Mouse (Mus musculus) heart, adult 2 months (tissue): ENCODE measurements around the gene Cbx8. TPM values are rescaled to one million over a fixed set of nuclear protein-coding genes. Genes with fewer than 3 reads are reported as not detected.

Source experiments
- DNase-seq, 2 experiments: peaks; one replicate each; pipeline ENCODE4 v3.0.0; 2021
- H3K27ac ChIP-seq: fragments of 200-600 bp; 2 replicates; pipeline ENCODE4 v1.8.1; 2022
- H3K27me3 ChIP-seq: fragments of 200-500 bp; 2 replicates; pipeline ENCODE4 v1.6.1; 2012; ENCODE audit warnings: mild to moderate bottlenecking, low read length, inconsistent platforms, mixed read lengths; ENCODE audit not compliant: control insufficient read depth, insufficient read depth
- H3K36me3 ChIP-seq: fragments of 200-500 bp; 2 replicates; pipeline ENCODE4 v1.6.1; 2012; ENCODE audit warnings: low read length, inconsistent platforms; ENCODE audit not compliant: control insufficient read depth, insufficient read depth
- H3K4me1 ChIP-seq: fragments of 200-500 bp; 2 replicates; pipeline ENCODE4 v1.6.1; 2011; ENCODE audit warnings: low read length; ENCODE audit not compliant: control insufficient read depth, insufficient read depth
- H3K4me3 ChIP-seq: fragments of 200-600 bp; 2 replicates; pipeline ENCODE4 v1.8.1; 2022
- H3K79me2 ChIP-seq: fragments of 200-500 bp; replicated peaks from 2 replicates; pipeline ENCODE4 v1.6.1; 2012; ENCODE audit warnings: mild to moderate bottlenecking, inconsistent platforms, low read length, moderate library complexity, mixed read lengths; ENCODE audit not compliant: control insufficient read depth, insufficient read depth
- H3K9ac ChIP-seq: fragments of 200-500 bp; 2 replicates; pipeline ENCODE4 v1.6.1; 2012; ENCODE audit warnings: low read depth, mild to moderate bottlenecking, control low read depth, inconsistent platforms, low read length, mixed read lengths
- CTCF ChIP-seq: fragments of 200-600 bp; IDR thresholded peaks from 2 replicates; pipeline ENCODE4 v1.8.1; 2022; ENCODE audit warnings: antibody characterized with exemption, mild to moderate bottlenecking, moderate library complexity
- EP300 ChIP-seq: fragments of 200-500 bp; IDR thresholded peaks from 2 replicates; pipeline ENCODE4 v1.6.1; 2011; ENCODE audit warnings: low read depth, low read length, control low read depth; ENCODE audit not compliant: insufficient read depth
- POLR2A ChIP-seq: fragments of 200-500 bp; IDR thresholded peaks from 2 replicates; pipeline ENCODE4 v1.6.1; 2011; ENCODE audit warnings: mild to moderate bottlenecking, low read depth, low read length, control low read depth; ENCODE audit not compliant: insufficient read depth
- WGBS: fragments of 180-500 bp; shearing (Covaris S2); methylation state at CpG from one replicate; pipeline ENCODE4 v1.1.7; 2018; 5-methylcytosine and 5-hydroxymethylcytosine counted together
- intact Hi-C: fragments of 180-260 bp; cut with DNase I; formaldehyde crosslinking; loops from one replicate; pipeline ENCODE4 v1.15.1; 2025
- polyA plus RNA-seq: library from polyadenylated mRNA; depleted of rRNA; stranded (reverse); fragments of >200 nt; gene quantifications from 2 replicates; pipeline ENCODE4 v1.2.3, GENCODE M21; 2012
- total RNA-seq, 2 experiments: library from RNA; stranded (reverse); gene quantifications; 2 replicates each; pipeline ENCODE4 v1.2.3; 2021

Cbx8 gene
- total and polyA plus RNA-seq, 3 experiments: 2.7 to 5.3 (median 4.0) TPM

DNA sequence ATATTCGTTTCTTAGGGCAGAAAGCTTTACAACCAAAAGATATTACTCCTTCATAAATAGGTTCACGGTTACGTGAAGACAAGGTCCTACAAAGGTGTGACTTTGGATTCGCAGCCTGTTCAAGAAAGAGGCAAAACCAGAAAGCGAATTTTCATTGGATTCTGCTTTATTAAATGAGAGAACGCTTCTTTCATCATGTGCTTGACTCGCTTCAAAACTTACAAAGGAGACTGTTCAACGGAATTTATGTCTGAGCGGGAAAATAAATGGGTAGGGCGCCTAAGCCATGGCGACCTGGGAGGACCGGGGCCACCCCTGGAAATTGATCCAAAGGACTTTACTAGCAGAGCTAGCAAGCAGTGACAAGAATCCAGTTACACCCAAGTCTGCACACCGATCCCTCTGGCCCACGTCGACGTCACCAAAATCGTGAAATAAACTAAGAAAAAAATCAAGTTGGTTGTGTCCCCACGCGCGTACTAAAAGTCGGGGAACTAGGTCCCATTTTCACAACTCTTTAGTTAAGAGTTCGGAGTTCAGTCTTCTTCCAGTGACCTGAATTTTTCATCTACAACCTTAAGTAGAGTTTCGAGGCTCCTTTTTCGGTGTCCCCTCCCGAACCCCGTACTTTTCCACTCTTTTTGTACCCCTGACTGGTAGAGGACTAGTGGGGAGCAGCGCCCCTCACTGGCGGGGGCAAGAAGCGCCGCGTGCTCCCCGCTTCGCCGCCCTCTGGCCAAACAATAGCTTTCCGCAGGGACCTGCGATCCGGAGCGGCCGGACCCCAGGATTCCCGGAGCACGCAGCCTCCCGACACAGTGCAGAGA lies 18.5 kb downstream of the Cbx8 start:
- WGBS: 8% methylated on average over 42 of the region's 42 CpGs
- peak overlapping the region; percentile 62; the same call in 1 of the 2 replicates for H3K27ac ChIP-seq
- no peaks in the 10 kb centered on the region for H3K36me3 ChIP-seq
- intact Hi-C loops: no loop called here
- TF ChIP-seq CTCF (peak; percentile 77), POLR2A (no peak), EP300 (no peak)
- no peaks in the 10 kb centered on the region for H3K27me3 ChIP-seq
- peaks cover 5% of the 10 kb centered on the region for H3K4me1 ChIP-seq
- H3K9ac ChIP-seq: peak overlapping the region; percentile 9
- no peaks in the 10 kb centered on the region for H3K79me2 ChIP-seq
- no peak for DNase-seq
- H3K4me3 ChIP-seq: peak overlapping the region; percentile 97

DNA sequence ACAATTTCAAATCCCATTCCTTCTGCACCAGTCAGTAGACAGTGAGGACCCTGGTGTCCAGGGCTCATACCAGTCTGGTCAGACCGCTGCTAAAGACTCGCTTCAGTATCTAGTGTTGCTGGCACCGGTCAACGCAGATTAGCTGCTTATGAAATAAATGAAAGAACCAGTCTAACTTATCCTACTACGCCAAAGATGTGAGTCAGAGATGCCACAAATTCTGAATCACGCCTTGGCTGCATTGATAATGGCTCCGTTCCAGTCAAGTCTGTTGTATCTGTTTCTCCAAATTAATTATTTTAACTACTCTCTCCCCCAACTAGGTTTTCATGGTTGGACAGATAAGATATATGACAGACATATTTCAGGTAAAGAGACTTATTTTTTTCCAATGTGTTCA lies 19.6 kb downstream of the Cbx8 start:
- Histone ChIP-seq H3K27ac (no peak overlapping the region), H3K9ac (no peak overlapping the region), H3K36me3 (no peaks in the 10 kb centered on the region), H3K4me3 (no peak overlapping the region), H3K4me1 (no peaks in the 10 kb centered on the region; the same call in none of the 2 replicates), H3K27me3 (no peaks in the 10 kb centered on the region), H3K79me2 (no peaks in the 10 kb centered on the region)
- intact Hi-C loops: no loop called here
- TF ChIP-seq CTCF: no peak
- TF ChIP-seq EP300: no peak
- TF ChIP-seq POLR2A: no peak
- no peak for DNase-seq
- WGBS: 83% methylated on average over 7 of the region's 7 CpGs

GRCm38 (mm10) chr11:119017506-119017905 lies 23.3 kb downstream of the Cbx8 start:
- TF ChIP-seq POLR2A (no peak), EP300 (no peak), CTCF (no peak)
- 86% methylated on average over 7 of the region's 7 CpGs for WGBS
- intact Hi-C loops: no loop called here

GRCm38 (mm10) chr11:119014455-119014854 lies 26.3 kb downstream of the Cbx8 start:
- H3K36me3 ChIP-seq: no peaks in the 10 kb centered on the region
- intact Hi-C loops: no loop called here
- H3K27ac ChIP-seq: no peak overlapping the region
- H3K4me1 ChIP-seq: no peaks in the 10 kb centered on the region
- no peak for DNase-seq
- WGBS: 72% methylated on average over 7 of the region's 7 CpGs
- no peak overlapping the region for H3K9ac ChIP-seq
- no peaks in the 10 kb centered on the region for H3K27me3 ChIP-seq
- no peaks in the 10 kb centered on the region for H3K79me2 ChIP-seq
- no peak overlapping the region for H3K4me3 ChIP-seq
- no peak for TF ChIP-seq EP300
- no peak for TF ChIP-seq CTCF
- no peak for TF ChIP-seq POLR2A

More at GRCm38 (mm10) chr11:119017506-119017905, 23.3 kb downstream of the Cbx8 start:
- H3K4me3 ChIP-seq: no peak overlapping the region
- no peak overlapping the region for H3K27ac ChIP-seq
- no peaks in the 10 kb centered on the region for H3K27me3 ChIP-seq
- H3K9ac ChIP-seq: no peak overlapping the region
- H3K4me1 ChIP-seq: no peaks in the 10 kb centered on the region; the same call in 1 of the 2 replicates
- no peak for DNase-seq
- H3K36me3 ChIP-seq: no peaks in the 10 kb centered on the region
- no peaks in the 10 kb centered on the region for H3K79me2 ChIP-seq

DNA sequence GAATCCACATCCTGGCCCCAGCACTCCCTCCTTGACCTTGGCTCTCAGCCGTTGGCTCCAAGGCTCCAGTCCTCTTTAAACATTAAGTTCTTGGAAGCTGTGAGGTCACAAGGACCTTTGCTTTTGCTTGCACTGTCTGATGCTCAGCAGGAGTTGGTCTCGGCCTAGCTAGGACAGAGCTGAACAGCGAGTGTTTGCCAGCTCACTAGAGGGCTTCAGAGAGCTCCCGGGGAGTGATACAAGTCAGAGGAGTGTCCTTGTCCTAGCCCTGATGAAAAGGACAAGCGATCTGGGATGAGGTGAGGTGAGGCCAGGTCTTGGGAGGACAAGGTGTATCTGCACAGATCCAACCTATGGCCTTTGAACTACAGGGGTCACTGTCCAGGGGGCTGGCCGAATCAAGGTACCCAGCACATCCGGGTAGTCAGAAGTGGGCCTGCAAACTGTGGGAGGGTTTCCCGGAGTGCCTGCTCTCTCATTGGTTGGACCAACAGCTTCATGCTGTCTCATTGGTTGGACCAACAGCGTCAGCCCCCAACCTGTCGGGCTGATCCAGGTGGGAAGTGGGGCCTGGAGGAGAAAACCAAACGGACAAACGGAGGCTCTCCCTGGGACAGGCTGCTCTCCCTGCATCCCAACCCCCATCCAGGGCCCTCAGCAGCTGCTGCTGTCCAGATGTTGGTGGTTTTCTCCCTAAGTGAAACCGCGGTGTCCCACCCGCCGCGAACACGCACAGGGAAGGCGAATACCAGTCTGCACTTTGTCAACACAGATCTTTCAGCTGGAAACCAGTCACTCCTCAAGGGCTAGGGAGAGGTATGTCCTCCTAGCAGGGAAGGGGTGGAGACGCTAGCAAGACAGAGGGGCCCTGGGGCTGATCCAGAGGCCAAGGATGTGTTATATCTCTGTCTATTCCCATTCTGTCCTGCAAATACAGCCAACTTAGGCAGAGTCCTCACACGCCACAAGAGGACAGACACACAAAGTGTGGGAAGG lies 33.0 kb downstream of the Cbx8 start:
- no peaks in the 10 kb centered on the region for H3K27me3 ChIP-seq

More for the DNA sequence above, 33.0 kb downstream of the Cbx8 start:
- Histone ChIP-seq H3K9ac (no peak overlapping the region), H3K36me3 (no peaks in the 10 kb centered on the region), H3K79me2 (no peaks in the 10 kb centered on the region), H3K4me1 (no peaks in the 10 kb centered on the region), H3K4me3 (no peak overlapping the region), H3K27ac (no peak overlapping the region)
- TF ChIP-seq EP300 (no peak), POLR2A (no peak), CTCF (no peak)
- WGBS: 31% methylated on average over 21 of the region's 21 CpGs
- DNase-seq: no peak
- intact Hi-C loops: no loop called here
